Mouse (Mus musculus) adrenal gland, adult 2 months (tissue): ENCODE results near the gene Polk. TPM values are rescaled to one million over a fixed set of nuclear protein-coding genes. Genes with fewer than 3 reads are reported as not detected.

Experiments
- DNase-seq: peaks from one replicate; pipeline ENCODE4 v3.0.0; 2021
- polyA plus RNA-seq: library from polyadenylated mRNA; depleted of rRNA; stranded (reverse); fragments of >200 nt; gene quantifications from 2 replicates; pipeline ENCODE4 v1.2.3, GENCODE M21; 2012
- total RNA-seq, 2 experiments: library from RNA; stranded (reverse); gene quantifications; 2 replicates each; pipeline ENCODE4 v1.2.3; 2021

The Polk gene
- total and polyA plus RNA-seq, 3 experiments, result 2.8 to 28.5 (median 21.8) TPM

- no peak for DNase-seq
Measured at GRCm38 (mm10) chr13:96529542-96529941, 12.8 kb downstream of the Polk start.

- no peak for DNase-seq
Measured at GRCm38 (mm10) chr13:96528776-96529175, 13.6 kb downstream of the Polk start.

GRCm38 (mm10) chr13:96527856-96528255, 14.5 kb downstream of the Polk start:
- no peak for DNase-seq

GRCm38 (mm10) chr13:96527022-96527421, 15.4 kb downstream of the Polk start:
- DNase-seq, result no peak

- no peak for DNase-seq
Measured at GRCm38 (mm10) chr13:96521294-96521693, 21.1 kb downstream of the Polk start.

- DNase-seq, result no peak
Measured at GRCm38 (mm10) chr13:96517335-96517734, 25.0 kb downstream of the Polk start.

- DNase-seq, result no peak
Measured at GRCm38 (mm10) chr13:96516249-96516648, 26.1 kb downstream of the Polk start.

- DNase-seq, result no peak
Measured at GRCm38 (mm10) chr13:96514154-96514942, 28.0 kb downstream of the Polk start.

GRCm38 (mm10) chr13:96511893-96512292, 30.5 kb downstream of the Polk start:
- DNase-seq, result no peak

GRCm38 (mm10) chr13:96511262-96511661, 31.1 kb downstream of the Polk start:
- DNase-seq, result no peak

- peak; percentile 65 for DNase-seq
Measured at GRCm38 (mm10) chr13:96510635-96511034, 31.7 kb downstream of the Polk start.

- no peak for DNase-seq
Measured at GRCm38 (mm10) chr13:96507541-96507940, 34.8 kb downstream of the Polk start.

- no peak for DNase-seq
Measured at GRCm38 (mm10) chr13:96506313-96506712, 36.1 kb downstream of the Polk start.

- DNase-seq, result no peak
Measured at GRCm38 (mm10) chr13:96505661-96506060, 36.7 kb downstream of the Polk start.

GRCm38 (mm10) chr13:96499891-96500290, 42.5 kb downstream of the Polk start:
- no peak for DNase-seq

GRCm38 (mm10) chr13:96496630-96497029, 45.7 kb downstream of the Polk start:
- no peak for DNase-seq

- DNase-seq, result no peak
Measured at GRCm38 (mm10) chr13:96490433-96490832, 51.9 kb downstream of the Polk start, which contains the start of gene Gm17622. Gene Gm17622, plus strand, starts transcription at chr13:96490733.

- DNase-seq, result peak; percentile 44
Measured at GRCm38 (mm10) chr13:96487968-96488367, 54.4 kb downstream of the Polk start.

- DNase-seq, result peak; percentile 36
Measured at GRCm38 (mm10) chr13:96487230-96487629, 55.1 kb downstream of the Polk start.

GRCm38 (mm10) chr13:96478991-96479390, 63.4 kb downstream of the Polk start:
- DNase-seq, result no peak

GRCm38 (mm10) chr13:96477226-96477625, 65.2 kb downstream of the Polk start:
- DNase-seq, result peak; percentile 75

- DNase-seq, result no peak
Measured at GRCm38 (mm10) chr13:96470957-96471356, 71.4 kb downstream of the Polk start, which contains the start of gene Ankdd1b. Gene Ankdd1b, minus strand, starts transcription at chr13:96471198.

- no peak for DNase-seq
Measured at GRCm38 (mm10) chr13:96470556-96470955, 71.8 kb downstream of the Polk start.

GRCm38 (mm10) chr13:96468678-96469077, 73.7 kb downstream of the Polk start:
- no peak for DNase-seq
